Mouse (Mus musculus) bone marrow, adult 2 months (tissue): ENCODE results near the gene Fchsd2.

Experiments
- CTCF ChIP-seq: fragments of 200-500 bp; IDR thresholded peaks from 2 replicates; pipeline ENCODE4 v1.5.1; 2011; ENCODE audit warnings: low read length, control low read depth; ENCODE audit not compliant: control insufficient read depth, insufficient read depth
- POLR2A ChIP-seq: fragments of 200-500 bp; IDR thresholded peaks from 2 replicates; pipeline ENCODE4 v1.6.1; 2011; ENCODE audit warnings: low read depth, mild to moderate bottlenecking, control low read depth, low read length, borderline replicate concordance; ENCODE audit not compliant: control insufficient read depth

GRCm38 (mm10) chr7:101319796-101320195 lies 227.1 kb downstream of the Fchsd2 start:
- TF ChIP-seq CTCF (no peak), POLR2A (no peak)
